In genomic region chr12:109396614-109397013, GRCm38 (mm10) we compare ENCODE assay signal across 14 mouse cellular contexts. TPM values are rescaled to one million over a fixed set of nuclear protein-coding genes. Genes with fewer than 3 reads are reported as not detected.
"Had no signal": no experiment of that assay in that cellular context is flagged by ENCODE, and none has a peak within 500 bp of the region (broad histone marks: within the 10 kb centered on the region; RNA-seq: fewer than 3 reads in every experiment).

No protein-coding gene starts in this region.

- ATAC-seq: liver, embryonic 12.5 days; midbrain, embryonic 16.5 days had no signal

- H3K27ac ChIP-seq: layer of hippocampus, adult 2 months; liver, embryonic 12.5 days; midbrain, embryonic 12.5 days; neural tube, embryonic 13.5 days had no signal

- H3K9me3 ChIP-seq: liver, embryonic 12.5 days; midbrain, embryonic 12.5 days; neural tube, embryonic 13.5 days had no signal

- DNase-seq: kidney, adult 8-10 months; kidney, postnatal 10 days; kidney, postnatal 4 days; left cerebral cortex, postnatal 4 days; right cerebral cortex, adult 18-20 months; right cerebral cortex, postnatal 25 days; thymus, adult 18-20 months; thymus, postnatal 14 days had no signal

- H3K4me2 ChIP-seq: liver, embryonic 12.5 days; midbrain, embryonic 12.5 days; neural tube, embryonic 13.5 days had no signal

- H3K36me3 ChIP-seq: liver, embryonic 12.5 days; midbrain, embryonic 12.5 days; neural tube, embryonic 13.5 days had no signal

- H3K9ac ChIP-seq: liver, embryonic 12.5 days; midbrain, embryonic 12.5 days had no signal

- H3K4me3 ChIP-seq: layer of hippocampus, adult 2 months; liver, embryonic 12.5 days; midbrain, embryonic 12.5 days; neural tube, embryonic 13.5 days had no signal

RNA-seq across cellular contexts. Expression of gene Dlk1, which starts 56.0 kb away (rescaled TPM):
- total RNA-seq: megakaryocyte-erythroid progenitor cell, adult 5-6 weeks had no signal
